Mouse (Mus musculus) left cerebral cortex, postnatal 36 days (tissue): ENCODE measurements at regions not wholly inside any gene's neighbourhood (a gene's known extent, or its start where the extent isn't known, plus 50 kb on each side); places are given as distances from the start of the nearest gene placed in this dataset.
"Not testable (repeated sequence)": the region's sequence is repeated elsewhere in the genome, so short reads cannot be mapped to it uniquely, and the experiment has no call there.

Experiments used
- DNase-seq, 2 experiments: peaks; one replicate each; pipeline ENCODE4 v3.0.0; 2021 to 2022; ENCODE audit warnings: low spot score in 2 of 2, mixed read lengths in 1 of 2
- intact Hi-C: fragments of 180-260 bp; cut with DNase I; formaldehyde crosslinking; loops from one replicate; pipeline ENCODE4 v1.15.1; 2025

GRCm38 (mm10) chr7:62179387-62179786 is 167.0 kb upstream of the Ndn start:
- DNase-seq = no peak

DNA sequence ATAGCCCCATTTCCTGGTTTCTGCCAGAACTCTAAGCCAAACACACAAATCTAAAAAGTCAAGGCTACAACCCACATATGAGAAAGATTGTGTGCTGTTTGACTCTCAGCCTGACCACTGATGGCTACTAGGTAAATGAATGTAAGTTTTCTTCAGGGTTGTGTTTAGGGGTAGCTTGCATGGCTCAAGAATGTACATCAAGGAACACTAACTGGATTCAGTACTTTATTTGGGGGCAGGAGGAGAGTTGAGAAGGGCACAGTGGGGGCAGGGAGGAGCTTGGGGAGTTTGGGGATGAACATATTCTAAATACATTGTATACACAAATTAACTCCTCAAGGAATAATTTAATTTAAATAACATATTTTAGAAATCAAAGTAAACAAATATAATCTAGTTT is 137.8 kb upstream of the Ndn start:
- no peak for DNase-seq
- intact Hi-C loops = no loop called here

More at GRCm38 (mm10) chr7:62179387-62179786, 167.0 kb upstream of the Ndn start:
- intact Hi-C loops = no loop called here

DNA sequence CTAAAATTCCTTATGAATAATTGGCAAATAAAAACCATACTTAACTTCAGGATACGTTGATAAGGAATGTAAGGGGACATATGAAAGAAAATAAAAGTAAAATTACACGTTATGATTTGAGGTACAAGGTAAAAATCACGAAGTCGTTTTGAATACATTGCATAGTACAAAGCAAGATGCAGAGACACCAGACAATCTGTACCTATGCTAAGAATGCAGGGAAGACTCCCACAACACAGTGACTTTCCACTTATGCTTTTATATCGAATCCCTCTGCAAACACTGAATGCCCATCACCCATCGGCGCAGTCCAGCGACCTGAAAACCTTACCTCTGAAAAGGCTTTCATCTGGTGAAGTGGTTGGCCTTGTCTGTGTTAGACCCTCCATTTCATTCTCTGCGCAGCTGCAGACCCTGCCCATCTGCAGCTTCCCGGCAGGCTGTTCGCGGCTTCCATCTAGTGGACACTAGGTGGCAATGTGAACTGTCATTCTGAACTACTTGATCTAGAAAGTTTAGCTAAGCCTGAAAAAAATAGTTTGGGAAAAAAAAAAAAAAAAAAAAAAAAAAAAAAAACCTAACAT is 137.2 kb upstream of the Ndn start:
- peak; percentile 47 to 58 for DNase-seq
- intact Hi-C loops = no loop called here

DNA sequence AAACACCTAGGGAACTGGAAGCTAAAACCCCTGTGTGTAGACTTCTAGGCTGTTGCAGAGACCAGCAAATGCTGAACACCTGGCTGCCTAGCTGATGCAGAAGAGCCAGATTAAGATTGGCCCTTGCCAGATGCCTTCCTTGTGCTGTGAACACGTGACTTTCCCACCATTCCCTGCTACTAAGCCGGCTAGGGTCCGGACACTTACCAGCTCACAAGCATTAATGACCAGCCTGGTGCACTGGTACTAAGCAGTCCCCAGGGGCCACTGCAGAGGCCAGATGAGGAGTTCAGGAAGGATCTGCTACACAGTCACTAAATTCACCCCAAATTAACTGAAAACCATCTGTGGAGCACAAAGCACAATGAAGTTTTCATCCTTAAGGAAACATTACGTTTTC is 121.2 kb upstream of the Ndn start:
- intact Hi-C loops = no loop called here
- DNase-seq = no peak

DNA sequence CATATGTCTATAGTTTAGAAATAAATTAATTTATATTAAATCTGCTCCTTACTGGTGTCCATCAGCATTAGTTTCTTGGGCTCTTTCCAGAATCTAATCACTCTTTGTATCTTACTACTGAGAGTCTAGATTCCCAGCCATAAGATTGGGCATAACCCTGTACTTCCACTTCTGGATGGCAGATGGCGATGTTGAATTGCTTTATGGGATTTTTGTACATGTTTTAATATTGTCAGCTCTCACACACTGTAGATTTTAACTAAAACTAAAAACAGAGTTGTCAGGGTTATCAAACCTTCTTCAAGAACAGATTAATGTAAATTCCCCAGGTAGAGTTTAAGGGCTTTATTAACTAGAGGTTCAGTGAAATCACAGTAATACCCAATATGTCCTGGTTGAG is 118.6 kb upstream of the Ndn start:
- no peak for DNase-seq
- intact Hi-C loops = loop anchor here (1.0 kb wide), 1 partner anchor 154 kb away; no protein-coding TSS in a partner anchor

- DNase-seq = no peak
- intact Hi-C loops = no loop called here
These were observed 115.7 kb upstream of the Ndn start for GRCm38 (mm10) chr7:62230713-62231112.

DNA sequence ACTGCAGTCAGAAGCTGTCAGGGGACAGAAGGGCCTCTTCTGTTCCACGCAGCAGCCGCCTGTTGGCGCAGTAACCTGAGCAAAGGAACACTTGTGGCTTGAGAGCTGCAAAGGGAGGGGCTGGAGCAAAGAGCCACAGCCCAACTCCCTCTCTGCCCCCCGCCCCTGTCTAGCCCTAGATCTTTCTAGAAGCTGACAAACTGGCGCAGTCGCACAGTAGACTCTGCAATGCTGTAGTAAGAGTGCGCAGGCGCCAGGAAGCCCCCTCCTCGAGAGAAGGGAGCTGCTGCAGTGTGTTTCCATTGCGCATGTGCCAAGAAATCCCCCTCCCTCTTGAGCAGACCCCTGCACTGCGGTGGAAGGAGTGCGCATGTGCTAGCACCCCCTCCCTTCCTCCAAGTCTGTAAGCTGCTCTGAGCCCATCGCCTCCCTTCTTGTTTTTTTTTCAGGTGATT is 115.2 kb upstream of the Ndn start:
- DNase-seq = peak in 1 of 2 experiments; percentile 4
- intact Hi-C loops = no loop called here

- DNase-seq = no peak
- intact Hi-C loops = no loop called here
These were observed 114.3 kb upstream of the Ndn start for GRCm38 (mm10) chr7:62232076-62232475.

DNA sequence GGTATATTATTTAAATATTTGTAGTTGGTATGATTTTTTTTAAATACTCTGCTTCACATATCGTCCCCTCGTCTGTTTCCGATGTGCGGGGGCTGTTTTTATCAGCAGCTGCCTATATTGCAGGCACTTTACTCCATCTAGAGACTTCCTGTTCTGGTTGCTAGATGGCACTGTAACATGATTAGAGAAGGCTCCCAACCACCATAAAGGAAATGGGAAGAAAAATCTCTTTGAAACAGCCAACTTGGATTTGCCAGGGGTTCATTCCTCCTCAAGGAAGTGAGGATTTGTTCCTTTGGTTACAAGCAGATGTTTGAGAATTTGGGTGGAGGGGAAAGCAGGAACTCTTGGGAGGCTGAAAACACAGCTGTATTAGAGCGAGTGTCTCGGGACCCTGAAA is 112.3 kb upstream of the Ndn start:
- DNase-seq = no peak
- intact Hi-C loops = no loop called here

GRCm38 (mm10) chr7:62235766-62236165 is 110.6 kb upstream of the Ndn start:
- no peak for DNase-seq
- intact Hi-C loops = no loop called here

GRCm38 (mm10) chr7:62261688-62262114 is 84.7 kb upstream of the Ndn start:
- intact Hi-C loops = no loop called here

GRCm38 (mm10) chr7:62262174-62262573 is 84.2 kb upstream of the Ndn start:
- intact Hi-C loops, DNase-seq: not testable (repeated sequence)

More at GRCm38 (mm10) chr7:62261688-62262114, 84.7 kb upstream of the Ndn start:
- DNase-seq = no peak

GRCm38 (mm10) chr7:62269156-62269855 is 77.1 kb upstream of the Ndn start:
- intact Hi-C loops = no loop called here
- DNase-seq = no peak

- intact Hi-C loops = no loop called here
- DNase-seq = no peak
These were observed 70.2 kb upstream of the Ndn start for GRCm38 (mm10) chr7:62276219-62276618.

DNA sequence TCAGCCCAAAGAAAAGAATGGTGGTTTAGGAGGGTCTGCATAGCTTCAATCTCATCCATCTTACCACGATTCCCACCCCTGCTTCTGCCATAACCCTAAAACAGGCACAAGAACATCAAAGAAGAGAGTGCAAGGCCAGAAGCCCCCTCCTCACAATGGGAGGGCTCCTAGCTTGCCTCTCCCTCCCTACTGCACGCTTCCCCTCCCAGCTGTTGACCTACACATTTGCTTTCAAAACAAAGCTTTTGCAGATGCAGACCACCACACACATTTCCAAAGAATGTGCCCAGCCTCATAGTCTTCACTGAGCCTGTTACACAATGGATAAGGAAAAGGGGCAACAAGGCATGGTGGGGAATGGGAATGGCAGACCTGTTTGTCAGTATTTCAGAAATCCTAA is 67.9 kb upstream of the Ndn start:
- no peak for DNase-seq
- intact Hi-C loops = no loop called here

DNA sequence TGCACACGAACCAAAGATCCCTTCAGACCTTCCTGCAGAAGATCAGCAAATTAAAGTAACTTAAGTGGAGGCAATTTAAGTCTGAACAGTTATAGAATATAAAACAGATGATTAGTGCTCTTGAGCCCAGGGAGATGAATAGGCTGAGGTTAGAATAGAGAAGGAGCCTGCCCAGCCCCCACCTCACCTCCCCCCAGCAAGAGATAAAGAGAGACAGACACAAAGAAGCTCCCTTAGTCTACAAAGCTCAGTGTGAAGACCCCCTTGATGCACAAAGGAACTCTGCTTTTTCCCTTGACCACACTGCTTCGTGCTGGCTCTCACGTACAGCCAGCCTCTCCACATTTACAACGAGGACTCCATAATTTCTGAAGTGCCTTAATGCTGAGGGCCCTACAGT is 67.3 kb upstream of the Ndn start:
- intact Hi-C loops = no loop called here
- no peak for DNase-seq
